ENCODE assay signal across 1 mouse cellular context in the genomic region with DNA sequence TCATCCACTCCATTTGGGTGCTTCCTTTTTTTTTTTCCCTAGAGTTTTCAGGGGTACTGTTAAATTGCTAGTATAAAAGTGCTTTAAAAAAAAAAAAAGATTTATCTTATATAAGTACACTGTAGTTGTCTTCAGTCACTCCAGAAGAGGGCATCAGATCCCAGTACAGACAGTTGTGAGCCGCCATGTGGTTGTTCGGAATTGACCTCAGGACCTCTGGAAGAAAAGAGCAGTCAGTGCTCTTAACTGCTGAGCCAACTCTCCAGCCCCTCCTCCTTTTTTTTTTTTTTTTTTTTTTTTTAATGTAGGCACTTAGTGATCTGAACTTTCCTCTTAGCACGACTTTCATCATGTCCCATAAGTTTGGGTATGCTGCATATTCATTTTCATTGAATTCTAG.
TF ChIP-seq lines count a peak whose summit lies in the region.

No protein-coding gene starts in this region.

TF ChIP-seq in MEL, 35 proteins besides CTCF, POLR2A, EP300 and RAD21:
- TF ChIP-seq SMC3 (IDR thresholded peaks at IDR 0.05; ENCODE audit: low read depth, low read length): no peak
- no peak for TF ChIP-seq ZMIZ1 (IDR thresholded peaks at IDR 0.05; ENCODE audit: low read depth, low read length)
- TF ChIP-seq MAFK (IDR thresholded peaks at IDR 0.05; ENCODE audit: borderline replicate concordance, low read depth, low read length): no peak
- TF ChIP-seq ZNF384 (IDR thresholded peaks at IDR 0.05; ENCODE audit: low read depth, low read length): peak; percentile 41; the same call in 1 of the 2 replicates
- no peak for TF ChIP-seq USF2 (IDR thresholded peaks at IDR 0.05; ENCODE audit: borderline replicate concordance in 1 of 2, insufficient read depth in 1 of 2, low read depth in 1 of 2, low read length in 2 of 2)
- no peak for TF ChIP-seq ZC3H11A (IDR thresholded peaks at IDR 0.05; ENCODE audit: low read depth, low read length)
- no peak for TF ChIP-seq E2F4 (IDR thresholded peaks at IDR 0.05; ENCODE audit: borderline replicate concordance, low read depth, low read length)
- no peak for TF ChIP-seq GABPA (IDR thresholded peaks at IDR 0.05; ENCODE audit: low read depth, low read length)
- TF ChIP-seq MYC (IDR thresholded peaks at IDR 0.05; ENCODE audit: low read depth, low read length): 0 out of 2 replicates have a peak, but pooled peaks have one; percentile 19
- TF ChIP-seq BHLHE40 (IDR thresholded peaks at IDR 0.05; ENCODE audit: borderline replicate concordance, low read depth, low read length): no peak
- no peak for TF ChIP-seq POLR2AphosphoS5 (IDR thresholded peaks at IDR 0.05; ENCODE audit: borderline replicate concordance, low read depth, low read length)
